Mouse (Mus musculus): ENCODE data around the gene Il3ra. TPM values are rescaled to one million over a fixed set of nuclear protein-coding genes. Genes with fewer than 3 reads are reported as not detected.

Il3ra gene
- polyA plus RNA-seq, 1 experiment from 2014 or later, result 1.4 TPM

GRCm38 (mm10) chr14:14348674-14349401, 2.8 kb downstream of the Il3ra start:
- 95% methylated on average over 26 of the region's 26 CpGs for WGBS
- Histone ChIP-seq H3K4me2 (ENCODE audit: low read length) (no peak overlapping the region), H3K9ac (replicated peaks; ENCODE audit: low read depth, low read length) (no peak overlapping the region), H3K9me3 (ENCODE audit: control insufficient read depth, low read length) (peaks cover 30% of the 10 kb centered on the region), H3K27me3 (replicated peaks; ENCODE audit: control insufficient read depth, insufficient read depth, low read length) (no peaks in the 10 kb centered on the region), H3K4me3 (replicated peaks; ENCODE audit: low read length) (no peak overlapping the region), H3K4me1 (replicated peaks; ENCODE audit: control insufficient read depth, insufficient read depth, low read length) (peaks cover 3% of the 10 kb centered on the region), H3K27ac (ENCODE audit: low read length) (no peak overlapping the region), H3K36me3 (ENCODE audit: control insufficient read depth, insufficient read depth) (no peaks in the 10 kb centered on the region)
- ATAC-seq, result no peak

GRCm38 (mm10) chr14:14349485-14350262, 3.6 kb downstream of the Il3ra start:
- Histone ChIP-seq H3K36me3 (ENCODE audit: control insufficient read depth, insufficient read depth) (no peaks in the 10 kb centered on the region; the same call in 1 of the 2 replicates), H3K9me3 (ENCODE audit: control insufficient read depth, low read length) (peaks cover 33% of the 10 kb centered on the region), H3K4me2 (ENCODE audit: low read length) (no peak overlapping the region), H3K4me1 (replicated peaks; ENCODE audit: control insufficient read depth, insufficient read depth, low read length) (peaks cover 3% of the 10 kb centered on the region), H3K27me3 (replicated peaks; ENCODE audit: control insufficient read depth, insufficient read depth, low read length) (no peaks in the 10 kb centered on the region), H3K9ac (replicated peaks; ENCODE audit: low read depth, low read length) (no peak overlapping the region), H3K4me3 (replicated peaks; ENCODE audit: low read length) (no peak overlapping the region), H3K27ac (ENCODE audit: low read length) (no peak overlapping the region)
- no peak for ATAC-seq
- WGBS, result 95% methylated on average over 20 of the region's 20 CpGs

GRCm38 (mm10) chr14:14350263-14351147, 4.4 kb downstream of the Il3ra start:
- Histone ChIP-seq H3K9ac (replicated peaks; ENCODE audit: low read depth, low read length) (no peak overlapping the region), H3K4me2 (ENCODE audit: low read length) (no peak overlapping the region), H3K4me3 (replicated peaks; ENCODE audit: low read length) (no peak overlapping the region), H3K4me1 (replicated peaks; ENCODE audit: control insufficient read depth, insufficient read depth, low read length) (peaks cover 3% of the 10 kb centered on the region), H3K27me3 (replicated peaks; ENCODE audit: control insufficient read depth, insufficient read depth, low read length) (no peaks in the 10 kb centered on the region), H3K27ac (ENCODE audit: low read length) (no peak overlapping the region), H3K36me3 (ENCODE audit: control insufficient read depth, insufficient read depth) (no peaks in the 10 kb centered on the region; the same call in 1 of the 2 replicates), H3K9me3 (ENCODE audit: control insufficient read depth, low read length) (peaks cover 33% of the 10 kb centered on the region)
- ATAC-seq, result no peak
- WGBS, result 96% methylated on average over 29 of the region's 29 CpGs

- no peak overlapping the region for H3K4me2 ChIP-seq (ENCODE audit: low read length)
- H3K9me3 ChIP-seq (ENCODE audit: control insufficient read depth, low read length), result peaks cover 33% of the 10 kb centered on the region
- ATAC-seq, result no peak
- no peak overlapping the region for H3K27ac ChIP-seq (ENCODE audit: low read length)
- peaks cover 3% of the 10 kb centered on the region for H3K4me1 ChIP-seq (replicated peaks; ENCODE audit: control insufficient read depth, insufficient read depth, low read length)
- no peaks in the 10 kb centered on the region for H3K27me3 ChIP-seq (replicated peaks; ENCODE audit: control insufficient read depth, insufficient read depth, low read length)
- WGBS, result 99% methylated on average over 7 of the region's 7 CpGs
- H3K36me3 ChIP-seq (ENCODE audit: control insufficient read depth, insufficient read depth), result no peaks in the 10 kb centered on the region; the same call in 1 of the 2 replicates
- H3K9ac ChIP-seq (replicated peaks; ENCODE audit: low read depth, low read length), result no peak overlapping the region
- H3K4me3 ChIP-seq (replicated peaks; ENCODE audit: low read length), result no peak overlapping the region
Observed at GRCm38 (mm10) chr14:14351148-14351455, 5.0 kb downstream of the Il3ra start.

GRCm38 (mm10) chr14:14351721-14352590, 5.9 kb downstream of the Il3ra start:
- Histone ChIP-seq H3K4me2 (ENCODE audit: low read length) (no peak overlapping the region), H3K9me3 (ENCODE audit: control insufficient read depth, low read length) (peaks cover 33% of the 10 kb centered on the region), H3K36me3 (ENCODE audit: control insufficient read depth, insufficient read depth) (no peaks in the 10 kb centered on the region; the same call in 1 of the 2 replicates), H3K4me3 (replicated peaks; ENCODE audit: low read length) (no peak overlapping the region), H3K27me3 (replicated peaks; ENCODE audit: control insufficient read depth, insufficient read depth, low read length) (no peaks in the 10 kb centered on the region), H3K4me1 (replicated peaks; ENCODE audit: control insufficient read depth, insufficient read depth, low read length) (no peaks in the 10 kb centered on the region), H3K9ac (replicated peaks; ENCODE audit: low read depth, low read length) (no peak overlapping the region), H3K27ac (ENCODE audit: low read length) (peak overlapping the region; percentile 1; the same call in 1 of the 2 replicates)
- ATAC-seq, result peak; percentile 63
- WGBS, result 79% methylated on average over 9 of the region's 9 CpGs

- Histone ChIP-seq H3K9ac (replicated peaks; ENCODE audit: low read depth, low read length) (no peak overlapping the region), H3K4me2 (ENCODE audit: low read length) (no peak overlapping the region), H3K9me3 (ENCODE audit: control insufficient read depth, low read length) (peaks cover 33% of the 10 kb centered on the region), H3K27me3 (replicated peaks; ENCODE audit: control insufficient read depth, insufficient read depth, low read length) (no peaks in the 10 kb centered on the region), H3K4me1 (replicated peaks; ENCODE audit: control insufficient read depth, insufficient read depth, low read length) (no peaks in the 10 kb centered on the region), H3K27ac (ENCODE audit: low read length) (peak overlapping the region; percentile 33; the same call in 1 of the 2 replicates), H3K4me3 (replicated peaks; ENCODE audit: low read length) (no peak overlapping the region), H3K36me3 (ENCODE audit: control insufficient read depth, insufficient read depth) (no peaks in the 10 kb centered on the region; the same call in 1 of the 2 replicates)
- 63% methylated on average over 6 of the region's 6 CpGs for WGBS
- peak; percentile 16 for ATAC-seq
Observed at GRCm38 (mm10) chr14:14352606-14353005, 6.5 kb downstream of the Il3ra start.

GRCm38 (mm10) chr14:14353081-14353732, 7.1 kb downstream of the Il3ra start:
- Histone ChIP-seq H3K9ac (replicated peaks; ENCODE audit: low read depth, low read length) (no peak overlapping the region), H3K4me1 (replicated peaks; ENCODE audit: control insufficient read depth, insufficient read depth, low read length) (no peaks in the 10 kb centered on the region), H3K36me3 (ENCODE audit: control insufficient read depth, insufficient read depth) (no peaks in the 10 kb centered on the region; the same call in 1 of the 2 replicates), H3K9me3 (ENCODE audit: control insufficient read depth, low read length) (peaks cover 30% of the 10 kb centered on the region), H3K27ac (ENCODE audit: low read length) (no peak overlapping the region), H3K4me3 (replicated peaks; ENCODE audit: low read length) (no peak overlapping the region), H3K4me2 (ENCODE audit: low read length) (no peak overlapping the region), H3K27me3 (replicated peaks; ENCODE audit: control insufficient read depth, insufficient read depth, low read length) (no peaks in the 10 kb centered on the region)
- ATAC-seq, result peak; percentile 13
- WGBS, result 70% methylated on average over 7 of the region's 7 CpGs

All from forebrain, embryonic 16.5 days (tissue).